Mouse (Mus musculus) layer of hippocampus, adult 11-12 months (tissue): ENCODE data around the gene Errfi1.

ENCODE experiments used
- DNase-seq: peaks from one replicate; pipeline ENCODE4 v3.0.0; 2022; ENCODE audit warnings: low spot score

Gene Errfi1

GRCm38 (mm10) chr4:150853680-150854461 is at the start of gene Errfi1:
Errfi1 (plus strand) TSS chr4:150853919.
- DNase-seq = no peak

GRCm38 (mm10) chr4:150804204-150804603 is 49.5 kb upstream of the Errfi1 start:
- DNase-seq = no peak

GRCm38 (mm10) chr4:150807727-150808470 is 45.8 kb upstream of the Errfi1 start:
- no peak for DNase-seq

- DNase-seq = no peak
These were observed 45.3 kb upstream of the Errfi1 start for GRCm38 (mm10) chr4:150808471-150808847.

- DNase-seq = no peak
These were observed 44.4 kb upstream of the Errfi1 start for GRCm38 (mm10) chr4:150809323-150809722.

GRCm38 (mm10) chr4:150815144-150815543 is 38.6 kb upstream of the Errfi1 start:
- no peak for DNase-seq

- DNase-seq = no peak
These were observed 37.2 kb upstream of the Errfi1 start for GRCm38 (mm10) chr4:150816414-150816951.

- DNase-seq = no peak
These were observed 34.4 kb upstream of the Errfi1 start for GRCm38 (mm10) chr4:150819126-150819910.

- no peak for DNase-seq
These were observed 32.3 kb upstream of the Errfi1 start for GRCm38 (mm10) chr4:150821381-150821780.

- no peak for DNase-seq
These were observed 31.1 kb upstream of the Errfi1 start for GRCm38 (mm10) chr4:150822624-150823023.

- no peak for DNase-seq
These were observed 29.9 kb upstream of the Errfi1 start for GRCm38 (mm10) chr4:150823614-150824480.

- no peak for DNase-seq
These were observed 28.8 kb upstream of the Errfi1 start for GRCm38 (mm10) chr4:150824877-150825276.

- no peak for DNase-seq
These were observed 28.2 kb upstream of the Errfi1 start for GRCm38 (mm10) chr4:150825531-150825930.

GRCm38 (mm10) chr4:150831321-150831720 is 22.4 kb upstream of the Errfi1 start:
- DNase-seq = no peak

GRCm38 (mm10) chr4:150831941-150832340 is 21.8 kb upstream of the Errfi1 start:
- no peak for DNase-seq

GRCm38 (mm10) chr4:150835163-150835562 is 18.6 kb upstream of the Errfi1 start:
- DNase-seq = no peak

- DNase-seq = no peak
These were observed 17.5 kb upstream of the Errfi1 start for GRCm38 (mm10) chr4:150836258-150836657.

GRCm38 (mm10) chr4:150836961-150837360 is 16.8 kb upstream of the Errfi1 start:
- DNase-seq = no peak

GRCm38 (mm10) chr4:150837458-150837857 is 16.3 kb upstream of the Errfi1 start:
- DNase-seq = no peak

- no peak for DNase-seq
These were observed 11.7 kb upstream of the Errfi1 start for GRCm38 (mm10) chr4:150842045-150842444.

GRCm38 (mm10) chr4:150843181-150843580 is 10.5 kb upstream of the Errfi1 start:
- no peak for DNase-seq
